ENCODE assay signal across 8 mouse cellular contexts in genomic region chr2:172756472-172756860, GRCm38 (mm10).
A peak's percentile ranks its signal among the peaks of the same experiment; 100 is the strongest.
DNase-seq lines count a peak whose midpoint lies in the region.
"Had no signal": no experiment of that assay in that cellular context is flagged by ENCODE, and none has a peak within 500 bp of the region (broad histone marks: within the 10 kb centered on the region; RNA-seq: fewer than 3 reads in every experiment).

No protein-coding gene starts in this region.

- DNase-seq in ovary, postnatal 36 days (ENCODE audit: low spot score): peak; percentile 16
- DNase-seq in ovary, postnatal 10 days (ENCODE audit: low spot score): no peak
- peak; percentile 39 to 47 for DNase-seq in frontal cortex, postnatal 10 days (ENCODE audit: low spot score in 2 of 2)
- DNase-seq in left cerebral cortex, postnatal 36 days (ENCODE audit: low spot score in 2 of 2): peak; percentile 13 to 37
- no peak for DNase-seq in thymus, postnatal 10 days (ENCODE audit: low spot score in 2 of 2)
- DNase-seq in yolk sac, embryonic 10.5 days (ENCODE audit: low spot score): no peak
- DNase-seq in neural tube, embryonic 10.5 days (ENCODE audit: extremely low spot score, low spot score): no peak
- DNase-seq: lung, embryonic 14.5 days had no signal

- intact Hi-C loops in left cerebral cortex, postnatal 36 days (cut with DNase I): loop anchor here (10.0 kb wide), 1 partner anchor 202 kb away; no protein-coding TSS in a partner anchor

Comparison
In these comparisons a context has a peak if more than half of its experiments do, and no peak if none do; other contexts are left out.
1. DNase-seq: peak in ovary, postnatal 36 days (single experiment), frontal cortex, postnatal 10 days (2 of 2) and left cerebral cortex, postnatal 36 days (2 of 2); none in ovary, postnatal 10 days (single experiment), thymus, postnatal 10 days (0 of 2), yolk sac, embryonic 10.5 days (single experiment) and neural tube, embryonic 10.5 days (single experiment).